Mouse (Mus musculus): Measurements from ENCODE around the gene Lbhd1. TPM values are rescaled to one million over a fixed set of nuclear protein-coding genes. Genes with fewer than 3 reads are reported as not detected.

The Lbhd1 gene
- polyA plus RNA-seq, 1 experiment = 0.48 TPM

Other genes with a start within 250 kb of the Lbhd1 start
- not detected in 2 replicates for gene Chrm1, start 219.9 kb upstream of the Lbhd1 start, polyA plus RNA-seq (2012; ENCODE audit: low replicate concordance)
- gene Slc3a2, start 160.4 kb upstream of the Lbhd1 start, polyA plus RNA-seq (2012; ENCODE audit: low replicate concordance) = 87.6 and 107 TPM in 2 replicates
- 14.1 and 19.6 TPM in 2 replicates for gene Wdr74, start 147.9 kb upstream of the Lbhd1 start, polyA plus RNA-seq (2012; ENCODE audit: low replicate concordance)
- 0.47 TPM in 1 of 2 replicates, not detected in the other for gene 1700092M07Rik, start 143.0 kb upstream of the Lbhd1 start, polyA plus RNA-seq (2012; ENCODE audit: low replicate concordance)
- 33.5 and 37.6 TPM in 2 replicates for gene Stx5a, start 142.3 kb upstream of the Lbhd1 start, polyA plus RNA-seq (2012; ENCODE audit: low replicate concordance)
- 85.7 and 111 TPM in 2 replicates for gene Nxf1, start 126.7 kb upstream of the Lbhd1 start, polyA plus RNA-seq (2012; ENCODE audit: low replicate concordance)
- 40.2 and 65.2 TPM in 2 replicates for gene Tmem223, start 112.7 kb upstream of the Lbhd1 start, polyA plus RNA-seq (2012; ENCODE audit: low replicate concordance)
- gene Tmem179b, start 109.3 kb upstream of the Lbhd1 start, polyA plus RNA-seq (2012; ENCODE audit: low replicate concordance) = 27.4 and 93.5 TPM in 2 replicates
- 18.5 and 32.1 TPM in 2 replicates for gene Taf6l, start 97.3 kb upstream of the Lbhd1 start, polyA plus RNA-seq (2012; ENCODE audit: low replicate concordance)
- 6.5 and 12.8 TPM in 2 replicates for gene Polr2g, start 85.2 kb upstream of the Lbhd1 start, polyA plus RNA-seq (2012; ENCODE audit: low replicate concordance)
- 1.5 and 2.5 TPM in 2 replicates for gene Zbtb3, start 81.2 kb upstream of the Lbhd1 start, polyA plus RNA-seq (2012; ENCODE audit: low replicate concordance)
- 6.1 and 6.4 TPM in 2 replicates for gene Ttc9c, start 64.4 kb upstream of the Lbhd1 start, polyA plus RNA-seq (2012; ENCODE audit: low replicate concordance)
- 83.1 and 207 TPM in 2 replicates for gene Hnrnpul2, start 63.7 kb upstream of the Lbhd1 start, polyA plus RNA-seq (2012; ENCODE audit: low replicate concordance)
- gene AC129217.1, start 54.0 kb upstream of the Lbhd1 start, polyA plus RNA-seq (2012; ENCODE audit: low replicate concordance) = 71.4 and 191 TPM in 2 replicates
- gene Bscl2, start 46.3 kb upstream of the Lbhd1 start, polyA plus RNA-seq (2012; ENCODE audit: low replicate concordance) = 65.8 and 85.4 TPM in 2 replicates
- gene Gng3, start 44.5 kb upstream of the Lbhd1 start, polyA plus RNA-seq (2012; ENCODE audit: low replicate concordance) = 0.07 and 0.16 TPM in 2 replicates
- 0.12 TPM in 1 of 2 replicates, not detected in the other for gene Lrrn4cl, start 33.0 kb upstream of the Lbhd1 start, polyA plus RNA-seq (2012; ENCODE audit: low replicate concordance)
- 106 and 169 TPM in 2 replicates for gene Ubxn1, start 12.2 kb upstream of the Lbhd1 start, polyA plus RNA-seq (2012; ENCODE audit: low replicate concordance)
- gene Uqcc3, start 2.8 kb upstream of the Lbhd1 start, polyA plus RNA-seq (2012; ENCODE audit: low replicate concordance) = 39.7 and 52.0 TPM in 2 replicates
- not detected in 2 replicates for gene Gm49403, start 198 bp downstream of the Lbhd1 start, polyA plus RNA-seq (2012; ENCODE audit: low replicate concordance)
- 10.0 and 58.5 TPM in 2 replicates for gene 1810009A15Rik, start 5.1 kb downstream of the Lbhd1 start, polyA plus RNA-seq (2012; ENCODE audit: low replicate concordance)
- 5.1 TPM in 1 of 2 replicates, not detected in the other for gene Gm49416, start 5.2 kb downstream of the Lbhd1 start, polyA plus RNA-seq (2012; ENCODE audit: low replicate concordance)
- gene Ints5, start 9.3 kb downstream of the Lbhd1 start, polyA plus RNA-seq (2012; ENCODE audit: low replicate concordance) = 30.0 and 30.8 TPM in 2 replicates
- 45.2 and 49.2 TPM in 2 replicates for gene Ganab, start 14.3 kb downstream of the Lbhd1 start, polyA plus RNA-seq (2012; ENCODE audit: low replicate concordance)
- 169 and 181 TPM in 2 replicates for gene B3gat3, start 36.6 kb downstream of the Lbhd1 start, polyA plus RNA-seq (2012; ENCODE audit: low replicate concordance)
- gene Rom1, start 45.6 kb downstream of the Lbhd1 start, polyA plus RNA-seq (2012; ENCODE audit: low replicate concordance) = 13.0 and 33.9 TPM in 2 replicates
- 90.5 and 184 TPM in 2 replicates for gene Eml3, start 45.8 kb downstream of the Lbhd1 start, polyA plus RNA-seq (2012; ENCODE audit: low replicate concordance)
- 55.2 and 56.3 TPM in 2 replicates for gene Mta2, start 58.1 kb downstream of the Lbhd1 start, polyA plus RNA-seq (2012; ENCODE audit: low replicate concordance)
- 33.0 and 33.4 TPM in 2 replicates for gene Tut1, start 70.1 kb downstream of the Lbhd1 start, polyA plus RNA-seq (2012; ENCODE audit: low replicate concordance)
- 21.6 and 58.7 TPM in 2 replicates for gene Eef1g, start 83.3 kb downstream of the Lbhd1 start, polyA plus RNA-seq (2012; ENCODE audit: low replicate concordance)
- gene Ahnak, start 105.6 kb downstream of the Lbhd1 start, polyA plus RNA-seq (2012; ENCODE audit: low replicate concordance) = 112 and 248 TPM in 2 replicates
- gene Scgb1a1, start 204.2 kb downstream of the Lbhd1 start, polyA plus RNA-seq (2012; ENCODE audit: low replicate concordance) = not detected in 2 replicates

All from hematopoietic multipotent progenitor cell, adult 10-12 weeks (in vitro differentiated cells).